Mouse (Mus musculus): ENCODE measurements around the gene Nde1.
A peak's percentile ranks its signal among the peaks of the same experiment; 100 is the strongest.
"Not testable (repeated sequence)": the region's sequence is repeated elsewhere in the genome, so short reads cannot be mapped to it uniquely, and the experiment has no call there.

Gene Nde1

GRCm38 (mm10) chr16:14162988-14163416 is at the start of gene Nde1, which contains the start of gene Marf1:
Gene Nde1, plus strand, starts transcription at chr16:14163275.
Gene Marf1, minus strand, starts transcription at chr16:14163351.
- DNase-seq = peak; percentile 94 to 98

- no peak for DNase-seq
These were observed 45.8 kb upstream of the Nde1 start for GRCm38 (mm10) chr16:14117299-14117698.

- DNase-seq = no peak
These were observed 42.1 kb upstream of the Nde1 start for GRCm38 (mm10) chr16:14120941-14121340.

- no peak for DNase-seq
These were observed 41.5 kb upstream of the Nde1 start for GRCm38 (mm10) chr16:14121563-14121962.

GRCm38 (mm10) chr16:14122586-14122985 is 40.5 kb upstream of the Nde1 start:
- DNase-seq = no peak

- no peak for DNase-seq
These were observed 39.2 kb upstream of the Nde1 start for GRCm38 (mm10) chr16:14123901-14124300.

- DNase-seq = no peak
These were observed 38.4 kb upstream of the Nde1 start for GRCm38 (mm10) chr16:14124709-14125108.

- DNase-seq = no peak
These were observed 37.8 kb upstream of the Nde1 start for GRCm38 (mm10) chr16:14125253-14125652.

GRCm38 (mm10) chr16:14128977-14129376 is 34.1 kb upstream of the Nde1 start:
- no peak for DNase-seq

GRCm38 (mm10) chr16:14130796-14131195 is 32.3 kb upstream of the Nde1 start:
- peak; percentile 45 to 64 for DNase-seq

- no peak for DNase-seq
These were observed 31.7 kb upstream of the Nde1 start for GRCm38 (mm10) chr16:14131376-14131775.

GRCm38 (mm10) chr16:14131838-14132237 is 31.2 kb upstream of the Nde1 start:
- DNase-seq = no peak

- DNase-seq = no peak
These were observed 28.1 kb upstream of the Nde1 start for GRCm38 (mm10) chr16:14135014-14135413.

GRCm38 (mm10) chr16:14137976-14138561 is 25.0 kb upstream of the Nde1 start:
- no peak for DNase-seq

- no peak for DNase-seq
These were observed 24.0 kb upstream of the Nde1 start for GRCm38 (mm10) chr16:14139106-14139505.

- DNase-seq = no peak
These were observed 19.8 kb upstream of the Nde1 start for GRCm38 (mm10) chr16:14143298-14143697.

- no peak for DNase-seq
These were observed 15.4 kb upstream of the Nde1 start for GRCm38 (mm10) chr16:14147712-14148111.

- no peak for DNase-seq
These were observed 11.4 kb upstream of the Nde1 start for GRCm38 (mm10) chr16:14151718-14152117.

GRCm38 (mm10) chr16:14155638-14156037 is 7.4 kb upstream of the Nde1 start:
- not testable (repeated sequence) for DNase-seq

- no peak for DNase-seq
These were observed 6.8 kb upstream of the Nde1 start for GRCm38 (mm10) chr16:14156312-14156711.

- no peak for DNase-seq
These were observed 4.5 kb upstream of the Nde1 start for GRCm38 (mm10) chr16:14158536-14158935.

GRCm38 (mm10) chr16:14158936-14159745 is 3.9 kb upstream of the Nde1 start:
- peak; percentile 100 for DNase-seq

- DNase-seq = peak; percentile 78 to 84
These were observed 3.3 kb upstream of the Nde1 start for GRCm38 (mm10) chr16:14159746-14160131.

- DNase-seq = no peak
These were observed 2.1 kb upstream of the Nde1 start for GRCm38 (mm10) chr16:14160941-14161340.
